Mouse (Mus musculus): ENCODE data around the gene Aqp3. TPM values are rescaled to one million over a fixed set of nuclear protein-coding genes. Genes with fewer than 3 reads are reported as not detected.

Gene Aqp3
- total and polyA plus RNA-seq, 3 experiments = not detected

DNA sequence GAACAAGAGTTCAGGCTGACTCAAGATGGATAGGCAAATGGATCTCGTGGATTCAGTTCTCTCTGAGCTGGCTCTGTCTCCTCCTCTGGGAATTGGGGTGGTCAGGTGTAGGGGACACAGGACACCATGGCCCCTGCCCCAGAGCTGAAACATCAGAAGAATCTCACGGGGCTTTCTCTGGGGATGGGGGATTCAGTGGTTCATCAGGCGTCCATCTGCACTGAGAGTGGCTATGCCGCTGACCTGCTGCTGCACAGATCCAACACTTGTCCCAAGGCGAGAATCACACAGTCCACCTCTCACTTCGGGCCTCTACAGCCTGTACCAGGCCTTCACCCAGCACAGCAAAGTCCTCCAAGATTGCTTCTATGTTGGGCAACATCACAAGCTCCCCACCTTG, 17.1 kb upstream of the Aqp3 start:
- Histone ChIP-seq H3K27me3 (replicated peaks) (no peaks in the 10 kb centered on the region), H3K4me3 (replicated peaks in 1 of 3; ENCODE audit: low read depth in 2 of 3, low read length in 2 of 3, poor library complexity in 1 of 3) (no peak overlapping the region), H3K4me1 (ENCODE audit: control insufficient read depth in 1 of 2, insufficient read depth in 2 of 2) (no peaks in the 10 kb centered on the region), H3K9ac (ENCODE audit: insufficient read depth, low read depth) (no peak overlapping the region), H3K4me2 (ENCODE audit: insufficient read depth, low read depth, poor library complexity, severe bottlenecking) (no peak overlapping the region), H3K27ac (ENCODE audit: insufficient read depth, low read depth) (no peak overlapping the region), H3K79me2 (replicated peaks; ENCODE audit: control insufficient read depth, extremely low read depth, insufficient read depth, poor library complexity, severe bottlenecking) (no peaks in the 10 kb centered on the region), H3K36me3 (replicated peaks in 1 of 2; ENCODE audit: control insufficient read depth in 1 of 2, insufficient read depth in 1 of 2, low read length in 1 of 2) (peaks cover 64 to 78% of the 10 kb centered on the region in 2 experiments), H3K9me3 (replicated peaks; ENCODE audit: low read length) (no peaks in the 10 kb centered on the region)
- dilution Hi-C loops (cut with MboI; ENCODE audit: extremely low pct_ligation_motif_present, extremely low pct_unique_long_range_greater_than_20kb, low sequenced_read_pairs) = no loop called here
- TF ChIP-seq NRF1 (IDR thresholded peaks at IDR 0.05; ENCODE audit: low read depth, low read length) = no peak
- no peak for TF ChIP-seq HCFC1 (IDR thresholded peaks at IDR 0.05; ENCODE audit: low read depth, low read length)
- TF ChIP-seq POLR2AphosphoS2 (IDR thresholded peaks at IDR 0.05; ENCODE audit: low read depth, low read length) = no peak
- TF ChIP-seq ELF1 (IDR thresholded peaks at IDR 0.05; ENCODE audit: low read depth, low read length) = no peak
- no peak for TF ChIP-seq GABPA (IDR thresholded peaks at IDR 0.05; ENCODE audit: insufficient replicate concordance, low read depth, low read length)
- TF ChIP-seq MAZ (IDR thresholded peaks at IDR 0.05; ENCODE audit: low read depth, low read length) = no peak
- no peak for TF ChIP-seq RAD21 (IDR thresholded peaks at IDR 0.05; ENCODE audit: low read depth, low read length)
- TF ChIP-seq CHD1 (IDR thresholded peaks at IDR 0.05; ENCODE audit: low read depth, low read length) = no peak
- no peak for TF ChIP-seq POLR2A (IDR thresholded peaks at IDR 0.05; ENCODE audit: low read depth, low read length)
- no peak for TF ChIP-seq PAX5 (IDR thresholded peaks at IDR 0.05; ENCODE audit: low read length)
- no peak for TF ChIP-seq USF1 (IDR thresholded peaks at IDR 0.05; ENCODE audit: low read depth, low read length)
- TF ChIP-seq RCOR1 (conservative IDR thresholded peaks at IDR 0.05; ENCODE audit: low read depth, low read length) = no peak
- TF ChIP-seq CTCF (conservative IDR thresholded peaks at IDR 0.05 in 1 of 2, IDR thresholded peaks at IDR 0.05 in 1 of 2; ENCODE audit: low read depth in 2 of 2, low read length in 2 of 2) = no peak
- no peak for TF ChIP-seq MXI1 (IDR thresholded peaks at IDR 0.05; ENCODE audit: low read depth, low read length)
- TF ChIP-seq MAFK (IDR thresholded peaks at IDR 0.05; ENCODE audit: insufficient replicate concordance, low read length) = no peak
- TF ChIP-seq TBP (conservative IDR thresholded peaks at IDR 0.05; ENCODE audit: low read depth, low read length) = no peak
- no peak for TF ChIP-seq MAX (IDR thresholded peaks at IDR 0.05; ENCODE audit: low read length)
- no peak for TF ChIP-seq ETS1 (conservative IDR thresholded peaks at IDR 0.05; ENCODE audit: low read depth, low read length)
- in situ Hi-C loops (cut with MboI; ENCODE audit: low pct_ligation_motif_present, low pct_unique_long_range_greater_than_20kb, low sequenced_read_pairs) = loop anchor here (5.0 kb wide), 1 partner anchor 53 kb away; no protein-coding TSS in a partner anchor
- DNase-seq (ENCODE audit: extremely low read depth) = no peak

DNA sequence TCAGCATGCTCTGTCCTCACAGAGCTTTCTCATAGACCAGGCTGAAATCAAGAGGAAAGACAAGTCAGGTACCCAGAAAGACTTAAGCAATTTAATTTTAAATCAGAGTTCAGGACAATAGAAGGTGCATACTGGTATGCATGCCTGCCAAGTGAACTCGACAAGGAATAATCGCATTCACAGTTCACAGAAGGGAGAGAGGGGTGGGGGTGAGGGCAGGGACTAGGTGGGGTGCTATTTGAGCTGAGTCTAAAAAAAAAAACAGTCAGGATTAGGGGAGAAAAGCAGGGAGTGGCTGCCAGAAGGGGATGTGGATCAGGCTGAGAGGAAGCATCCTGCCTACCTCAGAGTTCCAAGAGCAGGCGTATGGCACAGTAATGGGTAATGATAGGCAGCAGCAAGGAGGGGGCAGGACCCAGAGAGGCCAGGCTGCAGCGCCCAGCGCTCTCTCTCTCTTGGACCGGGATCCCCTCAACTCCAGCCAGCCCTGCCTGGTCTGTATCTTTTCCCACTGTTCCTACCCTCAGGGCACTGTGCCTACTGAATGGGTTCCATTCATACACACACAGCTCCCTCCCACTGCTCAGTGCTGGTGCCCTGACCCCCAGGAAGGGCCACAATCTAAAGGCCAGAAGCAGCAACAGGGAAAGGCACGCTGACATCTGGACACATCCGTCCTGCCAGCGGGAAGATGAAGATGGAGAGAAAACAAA, 16.5 kb upstream of the Aqp3 start:
- in situ Hi-C loops (cut with MboI; ENCODE audit: low pct_ligation_motif_present, low pct_unique_long_range_greater_than_20kb, low sequenced_read_pairs) (loop anchor here (5.0 kb wide), 1 partner anchor 52 kb away; no protein-coding TSS in a partner anchor), dilution Hi-C loops (cut with MboI; ENCODE audit: extremely low pct_ligation_motif_present, extremely low pct_unique_long_range_greater_than_20kb, low sequenced_read_pairs) (no loop called here)
- Histone ChIP-seq H3K36me3 (replicated peaks in 1 of 2; ENCODE audit: control insufficient read depth in 1 of 2, insufficient read depth in 1 of 2, low read length in 1 of 2) (peaks cover 58 to 73% of the 10 kb centered on the region in 2 experiments), H3K27me3 (replicated peaks) (no peaks in the 10 kb centered on the region), H3K4me1 (ENCODE audit: control insufficient read depth in 1 of 2, insufficient read depth in 2 of 2) (no peaks in the 10 kb centered on the region), H3K27ac (ENCODE audit: insufficient read depth, low read depth) (no peak overlapping the region), H3K9ac (ENCODE audit: insufficient read depth, low read depth) (no peak overlapping the region), H3K9me3 (replicated peaks; ENCODE audit: low read length) (no peaks in the 10 kb centered on the region), H3K4me3 (replicated peaks in 1 of 3; ENCODE audit: low read depth in 2 of 3, low read length in 2 of 3, poor library complexity in 1 of 3) (no peak overlapping the region), H3K79me2 (replicated peaks; ENCODE audit: control insufficient read depth, extremely low read depth, insufficient read depth, poor library complexity, severe bottlenecking) (no peaks in the 10 kb centered on the region), H3K4me2 (ENCODE audit: insufficient read depth, low read depth, poor library complexity, severe bottlenecking) (no peak overlapping the region)
- no peak for TF ChIP-seq CHD2 (IDR thresholded peaks at IDR 0.05; ENCODE audit: low read length)
- TF ChIP-seq E2F4 (IDR thresholded peaks at IDR 0.05; ENCODE audit: insufficient replicate concordance, low read depth, low read length) = no peak
- DNase-seq (ENCODE audit: extremely low read depth) = no peak

Data from CH12.LX (cell line).